ENCODE assay signal across 8 mouse cellular contexts in genomic region chr6:113333137-113333950, GRCm38 (mm10). TPM values are rescaled to one million over a fixed set of nuclear protein-coding genes. Genes with fewer than 3 reads are reported as not detected.
DNase-seq lines count a peak whose midpoint lies in the region; ATAC-seq and TF ChIP-seq lines count a peak whose summit lies in the region.

No protein-coding gene starts in this region.

- peak overlapping the region; percentile 35; the same call in 1 of the 2 replicates for H3K4me2 ChIP-seq in heart, embryonic 12.5 days
- H3K4me2 ChIP-seq in kidney, embryonic 16.5 days (replicated peaks; ENCODE audit: low read depth, low read length), result no peak overlapping the region
- H3K4me2 ChIP-seq in lung, postnatal 0 days (replicated peaks; ENCODE audit: low read depth, low read length), result no peak overlapping the region
- H3K4me2 ChIP-seq in stomach, embryonic 14.5 days (replicated peaks; ENCODE audit: low read depth, low read length), result no peak overlapping the region

- no peaks in the 10 kb centered on the region for H3K9me3 ChIP-seq in heart, embryonic 12.5 days (replicated peaks)
- no peaks in the 10 kb centered on the region for H3K9me3 ChIP-seq in kidney, embryonic 16.5 days (ENCODE audit: low read length)
- H3K9me3 ChIP-seq in lung, postnatal 0 days (ENCODE audit: low read length), result no peaks in the 10 kb centered on the region
- no peaks in the 10 kb centered on the region for H3K9me3 ChIP-seq in stomach, embryonic 14.5 days (ENCODE audit: control insufficient read depth, low read depth, low read length)

- no peak for TF ChIP-seq EP300 in lung, postnatal 0 days (IDR thresholded peaks at IDR 0.05)

- WGBS in heart, embryonic 12.5 days, result 47% methylated on average over 14 of the region's 14 CpGs
- 51% methylated on average over 14 of the region's 14 CpGs for WGBS in kidney, embryonic 16.5 days
- WGBS in lung, postnatal 0 days, result 32% methylated on average over 14 of the region's 14 CpGs
- 67% methylated on average over 14 of the region's 14 CpGs for WGBS in stomach, embryonic 14.5 days

- ATAC-seq in heart, embryonic 12.5 days (ENCODE audit: insufficient number of reproducible peaks, low FRiP score), result peak; percentile 53
- ATAC-seq in kidney, embryonic 16.5 days (ENCODE audit: low FRiP score, low TSS enrichment), result peak; percentile 79
- ATAC-seq in lung, postnatal 0 days, result peak; percentile 81
- peak; percentile 53 for ATAC-seq in stomach, embryonic 14.5 days (ENCODE audit: insufficient number of reproducible peaks, insufficient read depth, low FRiP score, low read depth)

- H3K27me3 ChIP-seq in heart, embryonic 12.5 days (replicated peaks), result no peaks in the 10 kb centered on the region
- H3K27me3 ChIP-seq in kidney, embryonic 16.5 days (ENCODE audit: insufficient read depth, low read length), result no peaks in the 10 kb centered on the region
- no peaks in the 10 kb centered on the region for H3K27me3 ChIP-seq in lung, postnatal 0 days (replicated peaks; ENCODE audit: insufficient read depth, low read length)
- no peaks in the 10 kb centered on the region for H3K27me3 ChIP-seq in stomach, embryonic 14.5 days (ENCODE audit: control insufficient read depth, insufficient read depth, low read length)

- DNase-seq in cerebellum, adult 9-10 months, result peak; percentile 44
- no peak for DNase-seq in cerebellum, adult 11-12 months
- DNase-seq in adipocyte (ENCODE audit: low spot score), result peak; percentile 95
- DNase-seq in lung, postnatal 0 days (ENCODE audit: low spot score), result peak; percentile 85
- no peak for DNase-seq in urinary bladder, postnatal 36 days (ENCODE audit: low spot score in 2 of 2)

- H3K4me3 ChIP-seq in heart, embryonic 12.5 days, result no peak overlapping the region
- H3K4me3 ChIP-seq in kidney, embryonic 16.5 days (ENCODE audit: low read length), result no peak overlapping the region
- H3K4me3 ChIP-seq in lung, postnatal 0 days (ENCODE audit: low read depth, low read length), result no peak overlapping the region
- no peak overlapping the region for H3K4me3 ChIP-seq in stomach, embryonic 14.5 days (ENCODE audit: low read depth, low read length)

- no peak for TF ChIP-seq CTCF in lung, postnatal 0 days (IDR thresholded peaks at IDR 0.05)

- peaks cover 33% of the 10 kb centered on the region for H3K4me1 ChIP-seq in heart, embryonic 12.5 days (replicated peaks)
- H3K4me1 ChIP-seq in kidney, embryonic 16.5 days (ENCODE audit: insufficient read depth, low read length), result peaks cover 17% of the 10 kb centered on the region
- 0 out of 2 replicates have a peak, but pooled peaks cover 7% of the 10 kb centered on the region for H3K4me1 ChIP-seq in lung, postnatal 0 days (ENCODE audit: insufficient read depth, low read depth, low read length)
- no peaks in the 10 kb centered on the region for H3K4me1 ChIP-seq in stomach, embryonic 14.5 days (ENCODE audit: control insufficient read depth, insufficient read depth, low read length)

- peak overlapping the region; percentile 22; the same call in 1 of the 2 replicates for H3K9ac ChIP-seq in heart, embryonic 12.5 days
- no peak overlapping the region; the same call in 1 of the 2 replicates for H3K9ac ChIP-seq in kidney, embryonic 16.5 days (replicated peaks; ENCODE audit: low read length)
- no peak overlapping the region for H3K9ac ChIP-seq in lung, postnatal 0 days (replicated peaks; ENCODE audit: low read depth)
- no peak overlapping the region for H3K9ac ChIP-seq in stomach, embryonic 14.5 days (replicated peaks; ENCODE audit: low read depth, low read length)

- H3K36me3 ChIP-seq in heart, embryonic 12.5 days, result peaks cover 68% of the 10 kb centered on the region
- peaks cover 47% of the 10 kb centered on the region for H3K36me3 ChIP-seq in kidney, embryonic 16.5 days (ENCODE audit: insufficient read depth, low read length)
- H3K36me3 ChIP-seq in lung, postnatal 0 days (ENCODE audit: insufficient read depth, low read length), result peaks cover 25% of the 10 kb centered on the region; the same call in 1 of the 2 replicates
- H3K36me3 ChIP-seq in stomach, embryonic 14.5 days (ENCODE audit: control insufficient read depth, insufficient read depth, low read length), result peaks cover 43% of the 10 kb centered on the region

- peak overlapping the region; percentile 73 for H3K27ac ChIP-seq in heart, embryonic 12.5 days (ENCODE audit: poor library complexity, severe bottlenecking)
- peak overlapping the region; percentile 85 for H3K27ac ChIP-seq in kidney, embryonic 16.5 days (ENCODE audit: low read length)
- peak overlapping the region; percentile 1; the same call in 1 of the 2 replicates for H3K27ac ChIP-seq in lung, postnatal 0 days (ENCODE audit: low read length)
- H3K27ac ChIP-seq in stomach, embryonic 14.5 days (ENCODE audit: low read length), result peak overlapping the region; percentile 67; the same call in 1 of the 2 replicates

RNA-seq across cellular contexts. Expression of gene Ogg1, which starts 6.6 kb away (rescaled TPM):
- 9.0 and 10.6 TPM in 2 replicates for polyA plus RNA-seq in heart, embryonic 12.5 days (2016; fragmentation: Nextera tagmentation; extraction: Ambion mirVana)
- polyA plus RNA-seq in kidney, embryonic 16.5 days (2015; fragmentation: Nextera tagmentation; extraction: Ambion mirVana), result 17.4 and 19.4 TPM in 2 replicates
- 11.7 and 12.4 TPM in 2 replicates for polyA plus RNA-seq in lung, postnatal 0 days (2015; fragmentation: Nextera tagmentation; extraction: Ambion mirVana)
- polyA plus RNA-seq in stomach, embryonic 14.5 days (2014; fragmentation: Nextera tagmentation; extraction: Ambion mirVana), result 14.7 and 18.0 TPM in 2 replicates

RNA-seq across cellular contexts. Expression of gene Camk1, which starts 10.4 kb away (rescaled TPM):
- 110 and 113 TPM in 2 replicates for polyA plus RNA-seq in heart, embryonic 12.5 days (2016; fragmentation: Nextera tagmentation; extraction: Ambion mirVana)
- polyA plus RNA-seq in kidney, embryonic 16.5 days (2015; fragmentation: Nextera tagmentation; extraction: Ambion mirVana), result 110 and 117 TPM in 2 replicates
- 110 and 129 TPM in 2 replicates for polyA plus RNA-seq in lung, postnatal 0 days (2015; fragmentation: Nextera tagmentation; extraction: Ambion mirVana)
- polyA plus RNA-seq in stomach, embryonic 14.5 days (2014; fragmentation: Nextera tagmentation; extraction: Ambion mirVana), result 102 and 107 TPM in 2 replicates

RNA-seq across cellular contexts. Expression of gene Brpf1, which starts 26.4 kb away (rescaled TPM):
- polyA plus RNA-seq in heart, embryonic 12.5 days (2016; fragmentation: Nextera tagmentation; extraction: Ambion mirVana), result 16.2 and 17.0 TPM in 2 replicates
- 19.0 and 22.1 TPM in 2 replicates for polyA plus RNA-seq in kidney, embryonic 16.5 days (2015; fragmentation: Nextera tagmentation; extraction: Ambion mirVana)
- polyA plus RNA-seq in lung, postnatal 0 days (2015; fragmentation: Nextera tagmentation; extraction: Ambion mirVana), result 8.2 and 9.2 TPM in 2 replicates
- 20.1 and 21.1 TPM in 2 replicates for polyA plus RNA-seq in stomach, embryonic 14.5 days (2014; fragmentation: Nextera tagmentation; extraction: Ambion mirVana)

RNA-seq across cellular contexts. Expression of gene Tada3, which starts 44.3 kb away (rescaled TPM):
- polyA plus RNA-seq in heart, embryonic 12.5 days (2016; fragmentation: Nextera tagmentation; extraction: Ambion mirVana), result 40.1 and 42.2 TPM in 2 replicates
- 63.5 and 66.7 TPM in 2 replicates for polyA plus RNA-seq in kidney, embryonic 16.5 days (2015; fragmentation: Nextera tagmentation; extraction: Ambion mirVana)
- 33.2 and 36.7 TPM in 2 replicates for polyA plus RNA-seq in lung, postnatal 0 days (2015; fragmentation: Nextera tagmentation; extraction: Ambion mirVana)
- 52.6 and 54.8 TPM in 2 replicates for polyA plus RNA-seq in stomach, embryonic 14.5 days (2014; fragmentation: Nextera tagmentation; extraction: Ambion mirVana)

RNA-seq across cellular contexts. Expression of gene Arpc4, which starts 44.6 kb away (rescaled TPM):
- 274 and 285 TPM in 2 replicates for polyA plus RNA-seq in heart, embryonic 12.5 days (2016; fragmentation: Nextera tagmentation; extraction: Ambion mirVana)
- 401 and 410 TPM in 2 replicates for polyA plus RNA-seq in kidney, embryonic 16.5 days (2015; fragmentation: Nextera tagmentation; extraction: Ambion mirVana)
- 349 and 358 TPM in 2 replicates for polyA plus RNA-seq in lung, postnatal 0 days (2015; fragmentation: Nextera tagmentation; extraction: Ambion mirVana)
- 222 and 230 TPM in 2 replicates for polyA plus RNA-seq in stomach, embryonic 14.5 days (2014; fragmentation: Nextera tagmentation; extraction: Ambion mirVana)

Comparison
In these comparisons a context has a peak if more than half of its experiments do, and no peak if none do; other contexts are left out.
1. DNase-seq: peak in cerebellum, adult 9-10 months (single experiment), adipocyte (single experiment) and lung, postnatal 0 days (single experiment); none in cerebellum, adult 11-12 months (single experiment) and urinary bladder, postnatal 36 days (0 of 2).
2. H3K27ac ChIP-seq: peak in every context shown above with its lines; median percentile 85 in kidney, embryonic 16.5 days; 73 in heart, embryonic 12.5 days; 67 in stomach, embryonic 14.5 days; 1 in lung, postnatal 0 days.
3. Peak in every context shown above with its lines, with median percentiles within 50 percentile points of each other: ATAC-seq.